Mouse (Mus musculus) cortical plate, adult 2 months (tissue): ENCODE results near the gene Itga9.

ENCODE experiments used
- CTCF ChIP-seq: fragments of 200-500 bp; IDR thresholded peaks from 2 replicates; pipeline ENCODE4 v1.5.1; 2011; ENCODE audit warnings: mild to moderate bottlenecking, control low read depth, low read length; ENCODE audit not compliant: insufficient read depth; ENCODE audit errors: extremely low read depth
- POLR2A ChIP-seq: fragments of 200-500 bp; IDR thresholded peaks from 2 replicates; pipeline ENCODE4 v1.6.1; 2011; ENCODE audit warnings: mild to moderate bottlenecking, low read length, control low read depth; ENCODE audit not compliant: insufficient read depth; ENCODE audit errors: extremely low read depth

DNA sequence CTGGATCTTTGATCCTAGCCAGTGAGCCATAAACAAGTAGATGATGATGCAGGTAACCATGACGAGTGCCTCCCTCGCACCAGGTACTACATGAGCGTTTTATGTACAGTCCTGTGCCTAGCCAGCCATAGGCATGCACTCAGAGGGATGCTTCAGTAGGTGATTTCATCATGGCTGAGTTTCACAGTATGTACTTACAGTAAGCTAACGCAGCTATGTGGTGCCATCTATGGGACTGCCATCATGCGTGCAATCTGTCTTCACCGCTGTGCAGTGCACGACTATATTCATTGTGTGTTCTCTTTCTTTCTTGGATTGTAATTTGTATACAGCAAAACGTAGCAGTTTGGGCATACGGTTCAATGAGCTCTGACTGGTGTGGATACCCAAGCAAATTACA, 77.9 kb downstream of the Itga9 start:
- TF ChIP-seq CTCF (peak; percentile 60), POLR2A (no peak)
